Comparison of ENCODE assay signal across 31 mouse cellular contexts in the genomic region with DNA sequence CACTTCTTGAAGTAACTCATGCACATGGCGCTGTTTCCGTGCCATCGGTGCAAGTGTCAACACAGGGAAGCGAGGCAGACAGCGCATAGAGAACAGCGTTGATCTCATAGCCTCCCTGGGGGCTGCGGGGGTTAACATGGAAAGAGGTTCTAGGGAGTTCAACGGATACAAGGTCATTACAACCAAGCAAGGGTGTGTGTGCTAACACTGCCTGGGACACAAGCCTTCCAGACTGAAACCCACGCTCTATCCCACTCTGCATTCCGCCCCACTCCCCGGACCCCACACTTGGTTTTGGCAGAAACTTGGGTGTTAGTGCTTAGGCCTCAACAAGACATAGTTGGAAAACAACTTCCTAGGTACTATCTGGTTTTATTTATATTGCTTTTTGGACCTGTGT.
"Had no signal": no experiment of that assay in that cellular context is flagged by ENCODE, and none has a peak within 500 bp of the region (broad histone marks: within the 10 kb centered on the region; RNA-seq: fewer than 3 reads in every experiment).

No protein-coding gene starts in this region.

- ATAC-seq: hindbrain, embryonic 16.5 days; hindbrain, postnatal 0 days; inflammation-experienced regulatory T-cells, adult 6 months; intestine, embryonic 15.5 days; intestine, embryonic 16.5 days; intestine, postnatal 0 days had no signal

- H3K36me3 ChIP-seq: heart, embryonic 12.5 days; heart, embryonic 13.5 days; heart, embryonic 15.5 days; hindbrain, embryonic 10.5 days; hindbrain, embryonic 12.5 days; hindbrain, embryonic 13.5 days; hindbrain, embryonic 15.5 days; intestine, embryonic 15.5 days; kidney, embryonic 15.5 days had no signal

- DNase-seq: heart, postnatal 10 days; heart, postnatal 36 days; heart, postnatal 4 days; kidney, adult 11 months; kidney, adult 18-20 months; kidney, adult 2 months; kidney, adult 8-10 months; kidney, adult 9 months; kidney, postnatal 10 days; kidney, postnatal 14 days; kidney, postnatal 25 days; kidney, postnatal 36 days; kidney, postnatal 4 days; layer of hippocampus, adult 9-11 months; layer of hippocampus, postnatal 36 days had no signal

- H3K27me3 ChIP-seq: heart, embryonic 12.5 days; heart, embryonic 13.5 days; heart, embryonic 15.5 days; hindbrain, embryonic 12.5 days; hindbrain, embryonic 13.5 days; hindbrain, embryonic 15.5 days; intestine, embryonic 15.5 days; kidney, embryonic 15.5 days had no signal

- H3K4me3 ChIP-seq: heart, embryonic 12.5 days; heart, embryonic 13.5 days; heart, embryonic 15.5 days; hindbrain, embryonic 10.5 days; hindbrain, embryonic 12.5 days; hindbrain, embryonic 13.5 days; hindbrain, embryonic 15.5 days; intestine, embryonic 15.5 days; kidney, embryonic 15.5 days; layer of hippocampus, adult 2 months; left cerebral cortex, adult 2 months had no signal
